Mouse (Mus musculus): ENCODE measurements around the gene Nabp2. TPM values are rescaled to one million over a fixed set of nuclear protein-coding genes. Genes with fewer than 3 reads are reported as not detected.

Gene Nabp2
- polyA plus RNA-seq, 1 experiment = 226 TPM

DNA sequence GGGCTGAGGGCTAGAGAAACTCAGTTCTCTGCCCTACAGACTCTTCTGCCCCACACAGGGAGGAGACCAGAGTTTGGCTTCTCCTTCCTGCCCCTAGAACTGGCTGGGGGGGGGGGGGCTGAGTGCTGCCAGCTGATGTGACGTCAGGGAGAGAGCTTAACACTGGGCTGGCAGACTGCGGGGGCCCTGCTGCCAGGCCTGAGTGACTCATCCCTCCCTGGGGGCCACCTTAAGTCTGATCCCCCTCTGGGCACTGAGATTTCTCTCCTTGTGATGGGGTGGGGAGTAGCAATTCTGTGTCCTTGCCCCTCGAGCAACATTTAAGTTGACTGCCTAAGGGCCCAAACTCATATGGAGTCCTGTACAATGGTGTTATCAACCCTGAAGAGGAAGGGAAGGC is 32.8 kb downstream of the Nabp2 start:
- TF ChIP-seq GATA1 (IDR thresholded peaks at IDR 0.05; ENCODE audit: low read length) = no peak

DNA sequence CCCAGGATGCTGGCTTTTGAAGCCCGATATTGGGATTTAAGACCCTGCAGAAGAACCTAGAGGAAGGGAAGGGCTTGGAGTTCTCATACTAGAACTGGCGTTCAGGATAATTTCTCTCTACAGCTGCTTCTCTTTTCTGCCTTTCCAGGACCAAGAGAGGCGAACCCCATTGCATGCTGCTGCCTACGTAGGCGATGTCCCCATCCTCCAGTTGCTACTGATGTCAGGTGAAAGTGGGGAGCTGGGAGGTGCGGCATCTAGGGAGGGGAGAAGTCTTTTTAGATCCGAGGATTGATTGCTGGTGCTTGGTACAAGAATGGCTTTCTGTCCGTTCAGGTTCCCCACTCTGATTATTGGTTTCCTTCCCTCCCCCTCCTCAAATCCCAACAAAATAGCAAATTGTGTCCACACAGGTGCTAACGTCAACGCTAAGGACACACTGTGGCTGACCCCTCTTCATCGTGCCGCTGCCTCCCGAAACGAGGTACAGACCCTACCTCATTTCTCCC is 33.3 kb downstream of the Nabp2 start:
- TF ChIP-seq GATA1 (IDR thresholded peaks at IDR 0.05; ENCODE audit: low read length) = no peak

DNA sequence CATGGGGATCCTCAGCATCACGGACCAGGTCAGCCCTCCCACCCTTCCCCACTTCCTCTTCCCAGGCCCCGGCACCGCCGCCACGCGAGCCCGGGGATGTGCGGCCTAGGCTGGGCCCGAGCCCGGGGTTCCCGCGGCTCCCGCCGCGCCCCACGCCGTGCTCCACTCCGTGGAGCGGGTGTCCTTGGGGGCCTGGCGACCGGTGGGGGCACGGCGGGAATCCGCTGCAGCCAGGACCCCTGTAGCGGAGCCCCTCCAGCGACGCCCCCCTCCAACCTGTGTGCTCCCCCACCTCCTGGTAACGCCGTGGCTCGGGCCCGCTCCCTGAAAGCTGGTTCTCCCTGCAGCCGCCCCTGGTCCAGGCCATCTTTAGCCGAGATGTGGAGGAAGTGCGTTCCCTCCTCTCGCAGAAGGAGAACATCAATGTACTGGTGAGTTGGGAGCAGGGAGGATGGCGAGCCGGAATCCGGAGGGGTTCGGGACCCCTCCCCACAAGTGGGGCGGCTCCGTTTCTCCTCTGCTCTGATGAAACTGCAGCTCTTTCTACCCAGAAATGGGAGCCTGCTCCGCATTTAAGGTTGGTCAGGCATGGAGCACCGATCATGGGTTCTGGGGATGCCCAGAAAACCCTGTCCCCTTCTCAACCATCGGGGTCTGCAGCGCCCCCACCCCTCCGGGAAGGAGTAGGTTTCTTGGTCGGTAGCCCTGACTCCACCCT is 33.9 kb downstream of the Nabp2 start:
- no peak for TF ChIP-seq GATA1 (IDR thresholded peaks at IDR 0.05; ENCODE audit: low read length)

DNA sequence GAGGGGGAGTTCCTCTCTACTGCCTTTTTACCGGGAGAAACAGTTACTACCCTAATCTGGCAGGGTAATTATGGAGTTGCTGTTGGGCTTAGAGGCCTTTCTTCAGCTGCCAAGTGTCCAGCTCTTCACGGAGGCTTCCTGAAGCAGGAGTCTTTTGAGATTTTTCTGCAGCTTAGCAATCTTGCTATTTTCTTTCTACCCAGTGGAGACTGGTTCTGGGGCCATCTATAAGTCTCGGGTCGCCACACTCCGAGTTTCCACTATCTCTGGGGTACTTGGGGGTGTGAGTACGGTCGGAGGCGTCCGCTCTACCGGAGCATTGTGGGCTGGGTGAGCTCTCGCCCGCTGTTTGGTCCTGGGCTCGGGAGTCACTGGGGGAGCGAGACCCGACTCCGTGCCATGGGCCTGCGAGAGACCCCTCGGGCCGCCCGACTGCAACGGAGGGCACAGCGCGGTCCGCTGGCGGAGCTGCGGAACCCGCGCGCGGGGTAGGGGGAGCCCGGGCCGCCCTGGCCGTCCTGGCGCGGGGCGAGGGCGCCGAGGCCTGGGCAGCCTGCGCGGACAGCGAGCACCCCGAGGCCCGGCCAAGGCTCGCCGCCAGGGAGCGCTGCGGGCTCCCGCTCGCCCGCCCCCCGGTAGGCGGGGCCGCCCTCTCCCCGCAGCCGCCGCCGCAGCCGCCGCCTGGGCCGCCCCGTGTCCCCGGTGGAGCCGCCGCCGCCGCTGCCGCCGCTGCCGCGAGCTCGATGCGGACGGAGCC is 34.7 kb downstream of the Nabp2 start, which contains the start of gene Ankrd52:
TSS of gene Ankrd52 (plus strand) at position 661 of the 757 bp plus-strand sequence.
- TF ChIP-seq GATA1 (IDR thresholded peaks at IDR 0.05; ENCODE audit: low read length) = no peak

DNA sequence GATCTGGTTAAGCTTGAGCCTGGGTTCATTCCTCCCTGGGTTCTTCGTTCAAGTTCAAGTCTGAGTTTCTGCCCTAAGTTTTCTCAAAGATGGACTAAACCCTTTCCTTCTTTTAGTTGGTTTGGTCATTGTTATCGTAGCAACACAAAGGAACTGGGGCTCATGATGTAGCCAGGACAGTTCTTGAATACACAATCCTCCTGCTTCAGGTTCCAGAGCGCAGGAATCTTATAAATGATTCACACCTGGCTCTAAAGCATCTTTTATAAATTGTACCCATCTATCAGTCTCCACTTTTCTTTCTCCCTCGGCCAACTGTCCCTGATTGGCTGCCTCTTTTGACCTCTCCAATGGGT is 35.2 kb downstream of the Nabp2 start:
- no peak for TF ChIP-seq GATA1 (IDR thresholded peaks at IDR 0.05; ENCODE audit: low read length)

DNA sequence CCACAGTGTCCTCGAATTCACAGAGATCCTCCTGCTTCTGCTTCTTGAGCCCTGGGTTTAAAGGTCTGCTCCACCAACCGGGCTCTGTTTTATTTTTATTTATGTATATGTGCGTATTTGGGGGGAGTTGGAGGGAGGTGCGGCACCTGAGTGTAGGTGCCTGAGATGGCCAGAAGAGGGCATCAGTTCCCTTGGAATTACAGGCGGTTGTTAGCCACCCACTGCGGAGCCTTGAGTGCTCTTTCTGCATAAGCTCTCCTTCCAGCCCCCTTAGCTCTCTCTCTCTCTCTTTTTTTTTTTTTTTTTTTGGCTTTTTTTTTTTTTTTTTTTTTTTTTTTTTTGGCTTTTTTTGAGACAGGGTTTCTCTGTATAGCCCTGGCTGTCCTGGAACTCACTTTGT is 36.9 kb downstream of the Nabp2 start:
- no peak for TF ChIP-seq GATA1 (IDR thresholded peaks at IDR 0.05; ENCODE audit: low read length)

DNA sequence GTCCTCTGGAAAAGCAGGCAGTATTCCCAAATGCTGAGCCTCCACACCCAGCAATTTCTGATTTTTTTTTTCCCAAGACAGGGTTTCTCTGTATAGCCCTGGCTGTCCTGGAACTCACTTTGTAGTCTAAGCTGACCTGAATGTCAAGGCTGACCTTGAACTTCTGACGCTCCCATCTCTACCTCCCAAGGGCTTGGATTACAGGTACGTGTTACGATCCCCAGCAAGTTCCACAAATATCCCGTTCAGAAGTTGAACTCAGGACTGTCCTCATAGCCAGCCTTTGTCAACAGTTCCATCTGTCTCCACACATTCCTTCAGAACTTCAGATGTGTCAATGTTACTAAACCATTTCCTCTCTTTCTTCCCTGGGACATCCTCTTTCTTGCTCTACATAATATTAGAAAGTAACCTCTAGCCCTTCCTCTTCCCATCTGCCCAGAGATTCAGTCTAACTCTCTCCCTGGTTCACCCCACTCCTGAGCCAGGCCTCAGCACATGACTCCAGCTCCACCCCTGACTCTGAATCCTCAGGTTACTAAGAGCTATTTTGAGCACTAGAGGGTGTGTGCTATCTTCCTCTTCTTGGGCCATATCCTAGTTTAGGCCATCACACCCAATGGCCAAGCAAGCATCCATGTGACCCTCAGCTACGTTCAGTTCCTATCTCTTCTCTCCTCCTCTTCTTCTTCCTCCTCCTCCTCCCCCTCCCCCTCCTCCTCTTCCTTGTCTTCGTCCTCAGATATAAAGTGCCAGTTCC is 38.1 kb downstream of the Nabp2 start:
- TF ChIP-seq GATA1 (IDR thresholded peaks at IDR 0.05; ENCODE audit: low read length) = no peak

DNA sequence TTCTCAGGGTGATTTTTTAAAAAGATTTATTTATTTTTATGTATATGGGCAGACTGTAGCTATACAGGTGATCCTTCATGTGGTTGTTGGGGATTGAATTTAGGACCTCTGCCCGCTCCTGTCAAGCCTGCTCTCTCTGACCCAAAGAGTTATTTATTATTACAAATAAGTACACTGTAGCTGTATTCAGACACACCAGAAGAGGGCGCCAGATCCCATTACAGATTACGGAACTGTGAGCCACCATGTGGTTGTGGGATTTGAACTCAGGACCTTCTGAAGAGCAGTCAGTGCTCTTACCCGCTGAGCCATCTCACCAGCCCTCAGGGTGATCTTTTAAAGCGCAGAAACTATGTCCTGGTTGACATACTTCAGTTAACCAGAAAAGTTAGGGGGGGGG is 39.1 kb downstream of the Nabp2 start:
- TF ChIP-seq GATA1 (IDR thresholded peaks at IDR 0.05; ENCODE audit: low read length) = no peak

DNA sequence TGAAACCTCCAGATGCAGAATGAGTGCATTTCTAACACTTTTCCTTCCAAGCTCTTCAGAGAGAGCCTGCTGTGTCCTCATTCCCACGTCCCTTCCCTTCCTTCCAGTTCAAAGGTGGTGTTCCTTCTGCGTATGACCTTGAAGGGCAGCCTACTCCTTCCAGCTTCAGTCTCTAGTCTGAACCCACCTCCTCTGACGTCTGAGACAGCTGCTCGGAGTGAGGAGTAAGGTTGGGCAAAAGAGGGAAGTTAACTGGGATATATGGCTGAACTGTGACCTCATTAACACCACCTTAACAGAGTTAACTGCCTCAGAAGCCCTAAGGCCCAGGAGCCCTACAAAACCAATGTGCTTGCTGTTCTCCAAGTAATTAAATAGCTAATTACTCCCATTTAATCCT is 40.7 kb downstream of the Nabp2 start:
- no peak for TF ChIP-seq GATA1 (IDR thresholded peaks at IDR 0.05; ENCODE audit: low read length)

DNA sequence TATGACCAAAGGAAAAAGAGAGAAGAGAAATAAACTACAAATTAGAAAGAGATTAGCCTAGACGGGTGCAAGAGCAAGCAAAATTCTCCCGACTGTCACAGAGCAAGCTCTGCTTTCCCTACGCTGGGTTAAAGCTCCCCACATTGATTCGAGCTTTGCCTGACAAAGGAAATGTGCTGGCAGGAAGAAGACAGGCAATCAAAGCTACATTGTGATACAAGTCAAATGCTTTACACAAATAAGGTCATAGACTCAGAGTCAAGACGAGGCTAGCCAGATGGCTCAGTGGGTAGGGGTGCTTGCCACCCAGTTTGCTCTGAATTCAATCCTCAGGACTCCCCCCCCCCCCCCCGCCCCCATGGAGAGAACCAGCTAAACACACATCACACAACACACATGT is 41.3 kb downstream of the Nabp2 start:
- TF ChIP-seq GATA1 (IDR thresholded peaks at IDR 0.05; ENCODE audit: low read length) = no peak

DNA sequence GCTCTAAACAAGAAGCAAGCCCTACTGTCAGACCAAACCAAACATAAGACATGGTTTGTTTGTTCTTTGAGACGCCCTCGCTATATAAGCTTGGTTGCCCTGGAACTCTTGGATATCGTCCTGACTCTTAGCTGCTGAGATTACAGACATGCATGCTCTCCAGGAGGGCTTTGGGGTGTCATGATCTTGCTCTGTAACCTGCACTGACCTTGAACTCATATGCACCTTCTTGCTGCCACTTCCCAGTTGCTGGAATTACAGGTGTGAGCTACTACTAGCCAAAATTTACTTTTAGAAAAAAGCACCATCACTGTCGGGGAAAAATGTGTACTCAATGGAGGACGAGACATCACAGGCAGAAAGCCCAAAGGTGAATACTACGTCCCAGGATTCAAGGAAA is 41.7 kb downstream of the Nabp2 start:
- TF ChIP-seq GATA1 (IDR thresholded peaks at IDR 0.05; ENCODE audit: low read length) = no peak

DNA sequence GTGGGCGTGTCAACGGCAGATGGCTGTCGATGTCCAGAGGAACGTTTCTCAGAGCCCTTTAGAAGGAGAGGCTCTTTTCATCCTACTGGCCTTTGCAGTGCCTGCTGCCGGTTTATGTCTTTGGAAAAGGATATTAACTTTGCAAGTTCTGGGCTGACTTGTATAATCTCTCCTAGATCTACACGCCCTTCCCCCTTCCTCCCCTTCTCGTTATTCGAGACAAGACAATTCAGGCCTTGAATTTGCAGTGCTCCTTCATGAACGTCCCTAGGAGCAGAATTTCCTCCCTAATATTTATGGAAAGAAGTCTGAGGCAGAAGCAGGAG is 42.1 kb downstream of the Nabp2 start:
- TF ChIP-seq GATA1 (IDR thresholded peaks at IDR 0.05; ENCODE audit: low read length) = no peak

DNA sequence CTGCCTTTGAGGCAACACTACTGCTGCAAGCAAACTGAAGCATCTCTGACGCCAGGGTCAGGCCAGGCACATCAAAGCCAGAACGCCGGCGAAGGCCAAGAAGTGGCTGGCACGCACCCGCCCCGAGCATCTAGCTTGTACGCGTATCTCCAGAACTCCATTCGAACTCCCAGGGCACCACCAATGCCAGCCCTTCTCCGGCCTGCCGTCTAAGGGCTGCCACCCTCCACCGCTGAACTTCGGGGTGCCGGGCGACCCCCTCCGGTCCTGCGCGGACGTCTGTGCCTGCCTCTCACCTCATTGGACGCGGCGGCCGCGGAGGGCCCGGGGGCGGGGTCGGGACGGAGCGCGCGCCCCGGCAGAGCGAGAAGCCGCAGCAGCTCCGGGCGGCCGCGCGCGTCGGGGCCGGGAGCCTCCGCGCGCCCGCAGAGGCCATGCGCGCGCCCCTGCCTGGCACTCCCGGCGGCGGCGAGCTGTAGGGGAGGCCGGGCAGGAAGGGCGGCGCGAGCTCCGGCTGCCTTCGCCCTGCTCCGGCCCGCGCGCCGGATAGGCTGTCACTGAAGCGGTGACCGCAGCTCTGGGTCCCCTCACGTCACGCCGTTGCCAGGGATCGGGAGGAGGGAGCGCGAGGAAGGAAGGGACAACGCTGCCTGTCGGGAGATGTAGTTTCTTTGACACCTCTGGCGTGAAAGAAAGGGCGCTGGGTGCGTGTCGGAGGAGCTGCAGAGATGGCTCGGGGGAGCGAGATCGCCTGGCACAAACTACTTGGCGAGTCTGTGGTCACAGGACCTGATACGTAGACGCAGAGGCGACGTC is 42.7 kb downstream of the Nabp2 start, which contains the start of gene Coq10a:
TSS of gene Coq10a (minus strand) at position 596 of the 816 bp plus-strand sequence.
- no peak for TF ChIP-seq GATA1 (IDR thresholded peaks at IDR 0.05; ENCODE audit: low read length)

DNA sequence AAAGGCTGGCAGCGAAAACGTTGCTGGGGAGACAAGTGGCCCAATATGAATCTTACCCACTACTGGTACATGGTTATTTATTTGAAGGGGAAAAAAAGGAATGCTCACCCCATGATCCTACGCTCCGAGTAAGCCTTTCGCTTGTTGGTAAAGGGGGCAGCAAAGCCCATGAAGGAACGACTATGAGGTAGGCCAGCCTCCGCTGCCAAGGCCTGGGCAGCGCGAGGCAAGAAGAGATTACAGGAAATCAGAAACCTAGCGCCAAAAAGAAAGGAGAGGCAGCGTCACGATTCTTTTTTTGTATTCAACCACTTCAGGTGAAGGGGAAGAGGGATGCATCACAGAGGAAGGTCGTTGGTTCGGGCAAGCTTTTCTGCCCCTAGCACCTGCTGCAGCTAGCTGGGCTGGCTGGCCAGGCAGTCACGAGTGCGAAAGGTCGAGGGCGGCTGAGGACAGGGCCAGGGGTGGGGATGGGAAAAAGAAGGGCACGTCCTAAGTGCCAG is 43.3 kb downstream of the Nabp2 start:
- TF ChIP-seq GATA1 (IDR thresholded peaks at IDR 0.05; ENCODE audit: low read length) = no peak

DNA sequence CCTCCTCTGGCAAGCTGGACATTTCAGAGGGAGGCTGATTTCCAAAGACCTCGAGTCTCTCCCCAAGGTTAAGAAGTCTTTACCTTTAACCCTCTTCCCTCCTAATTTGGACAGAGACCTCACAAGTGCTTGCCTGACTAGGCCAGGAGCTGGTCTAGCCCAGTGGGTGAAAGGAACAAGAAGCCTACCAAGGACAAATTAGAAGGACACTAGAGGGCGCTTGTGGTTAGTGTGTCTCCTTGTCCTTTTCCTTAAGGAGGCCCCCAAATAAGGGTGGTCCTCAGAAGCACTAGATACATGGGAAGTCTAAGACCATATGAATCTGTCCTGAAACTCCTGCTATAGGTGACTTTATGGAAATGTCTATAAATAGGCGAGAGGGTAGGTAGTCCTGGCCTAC is 48.7 kb downstream of the Nabp2 start:
- no peak for TF ChIP-seq GATA1 (IDR thresholded peaks at IDR 0.05; ENCODE audit: low read length)

Measured in G1E-ER4 (cell line).